Mouse (Mus musculus) layer of hippocampus, postnatal 25 days (tissue): ENCODE measurements around the gene Sun1. TPM values are rescaled to one million over a fixed set of nuclear protein-coding genes. Genes with fewer than 3 reads are reported as not detected.

Source experiments
- DNase-seq, 2 experiments: peaks; one replicate each; pipeline ENCODE4 v3.0.0; 2022; ENCODE audit warnings: mixed read lengths in 2 of 2, low spot score in 1 of 2; ENCODE audit errors: extremely low spot score in 1 of 2
- total RNA-seq, 2 experiments: library from RNA; stranded (reverse); gene quantifications; 2 replicates each; pipeline ENCODE4 v1.2.3; 2021

Sun1 gene
- total RNA-seq, 2 experiments from 2014 or later = 65.6 to 86.5 TPM

GRCm38 (mm10) chr5:139206525-139206924 is 6.1 kb downstream of the Sun1 start:
- DNase-seq = no peak

- no peak for DNase-seq
These were observed 7.7 kb downstream of the Sun1 start for GRCm38 (mm10) chr5:139208183-139208582.

- no peak for DNase-seq
These were observed 8.6 kb downstream of the Sun1 start for GRCm38 (mm10) chr5:139208871-139209684.

- no peak for DNase-seq
These were observed 9.2 kb downstream of the Sun1 start for GRCm38 (mm10) chr5:139209685-139210026.

GRCm38 (mm10) chr5:139211737-139212385 is 11.4 kb downstream of the Sun1 start:
- no peak for DNase-seq

- no peak for DNase-seq
These were observed 13.9 kb downstream of the Sun1 start for GRCm38 (mm10) chr5:139214298-139214697.

- no peak for DNase-seq
These were observed 14.7 kb downstream of the Sun1 start for GRCm38 (mm10) chr5:139215184-139215583.

GRCm38 (mm10) chr5:139216121-139216520 is 15.7 kb downstream of the Sun1 start:
- no peak for DNase-seq

GRCm38 (mm10) chr5:139216774-139217173 is 16.3 kb downstream of the Sun1 start:
- DNase-seq = no peak

GRCm38 (mm10) chr5:139220006-139220515 is 19.6 kb downstream of the Sun1 start:
- DNase-seq = no peak

GRCm38 (mm10) chr5:139220610-139221009 is 20.2 kb downstream of the Sun1 start:
- no peak for DNase-seq

GRCm38 (mm10) chr5:139223331-139223730 is 22.9 kb downstream of the Sun1 start:
- DNase-seq = no peak

- DNase-seq = no peak
These were observed 26.8 kb downstream of the Sun1 start for GRCm38 (mm10) chr5:139227236-139227635.

- no peak for DNase-seq
These were observed 27.2 kb downstream of the Sun1 start for GRCm38 (mm10) chr5:139227645-139228044.

GRCm38 (mm10) chr5:139228318-139228717 is 27.9 kb downstream of the Sun1 start:
- no peak for DNase-seq

GRCm38 (mm10) chr5:139229716-139230115 is 29.3 kb downstream of the Sun1 start:
- no peak for DNase-seq

- DNase-seq = no peak
These were observed 31.6 kb downstream of the Sun1 start for GRCm38 (mm10) chr5:139232083-139232482.

- no peak for DNase-seq
These were observed 34.0 kb downstream of the Sun1 start for GRCm38 (mm10) chr5:139234423-139234822.

- DNase-seq = no peak
These were observed 37.0 kb downstream of the Sun1 start for GRCm38 (mm10) chr5:139237436-139237835.

GRCm38 (mm10) chr5:139241022-139241761 is 40.8 kb downstream of the Sun1 start:
- no peak for DNase-seq

GRCm38 (mm10) chr5:139243384-139243783 is 42.9 kb downstream of the Sun1 start:
- no peak for DNase-seq
